ENCODE assay signal across 20 mouse cellular contexts in the genomic region with DNA sequence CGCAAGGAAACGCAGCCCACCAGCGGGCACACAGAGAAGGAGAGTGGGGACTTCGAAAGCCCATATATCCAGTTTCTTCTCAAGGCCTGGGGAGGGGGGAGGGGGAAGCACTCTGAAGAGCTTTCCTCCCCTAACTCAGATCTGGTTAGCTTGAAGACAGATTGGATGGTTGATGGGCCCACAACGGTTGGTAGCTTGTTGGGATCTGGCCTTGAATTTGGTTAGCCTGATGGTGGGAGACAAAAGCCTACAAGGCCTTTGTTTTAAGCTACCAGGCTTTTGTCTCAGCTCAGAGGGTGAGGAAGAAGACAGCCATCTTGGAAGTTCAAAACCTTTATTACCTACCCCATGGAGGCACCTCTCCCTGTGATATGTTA. TPM values are rescaled to one million over a fixed set of nuclear protein-coding genes. Genes with fewer than 3 reads are reported as not detected.
DNase-seq lines count a peak whose midpoint lies in the region; ATAC-seq lines count a peak whose summit lies in the region.
"Had no signal": no experiment of that assay in that cellular context is flagged by ENCODE, and none has a peak within 500 bp of the region (broad histone marks: within the 10 kb centered on the region; RNA-seq: fewer than 3 reads in every experiment).

No protein-coding gene starts in this region.

- H3K27me3 ChIP-seq in hindbrain, embryonic 11.5 days (ENCODE audit: control insufficient read depth, insufficient read depth, low read length): no peaks in the 10 kb centered on the region
- H3K27me3 ChIP-seq in hindbrain, embryonic 14.5 days (ENCODE audit: control insufficient read depth, insufficient read depth, low read length): no peaks in the 10 kb centered on the region; the same call in 1 of the 2 replicates
- peaks cover 32% of the 10 kb centered on the region for H3K27me3 ChIP-seq in liver, embryonic 15.5 days
- H3K27me3 ChIP-seq: forebrain, embryonic 12.5 days; hindbrain, embryonic 12.5 days; limb, embryonic 15.5 days; midbrain, embryonic 13.5 days; neural tube, embryonic 15.5 days had no signal

- H3K4me1 ChIP-seq in hindbrain, embryonic 11.5 days (replicated peaks; ENCODE audit: control insufficient read depth, insufficient read depth, low read length): peaks cover 17% of the 10 kb centered on the region
- H3K4me1 ChIP-seq in hindbrain, embryonic 14.5 days (replicated peaks; ENCODE audit: control insufficient read depth, insufficient read depth, low read length): 0 out of 2 replicates have a peak, but pooled peaks cover 23% of the 10 kb centered on the region
- H3K4me1 ChIP-seq in liver, embryonic 15.5 days (replicated peaks): peaks cover 39% of the 10 kb centered on the region

- H3K36me3 ChIP-seq in hindbrain, embryonic 11.5 days (ENCODE audit: control insufficient read depth, insufficient read depth, low read length): no peaks in the 10 kb centered on the region
- H3K36me3 ChIP-seq in hindbrain, embryonic 14.5 days (replicated peaks; ENCODE audit: control insufficient read depth, insufficient read depth): no peaks in the 10 kb centered on the region
- H3K36me3 ChIP-seq in liver, embryonic 15.5 days (replicated peaks): no peaks in the 10 kb centered on the region
- H3K36me3 ChIP-seq: forebrain, embryonic 12.5 days; hindbrain, embryonic 12.5 days; limb, embryonic 15.5 days; midbrain, embryonic 13.5 days; neural tube, embryonic 15.5 days had no signal

- H3K4me3 ChIP-seq in hindbrain, embryonic 11.5 days (ENCODE audit: low read depth, low read length): no peak overlapping the region
- H3K4me3 ChIP-seq in hindbrain, embryonic 14.5 days (replicated peaks; ENCODE audit: low read length): no peak overlapping the region
- 0 out of 2 replicates have a peak overlapping the region, but pooled peaks have one; percentile 9 for H3K4me3 ChIP-seq in liver, embryonic 15.5 days (replicated peaks)
- H3K4me3 ChIP-seq: forebrain, embryonic 12.5 days; hindbrain, embryonic 12.5 days; limb, embryonic 15.5 days; midbrain, embryonic 13.5 days; myocyte; neural tube, embryonic 15.5 days had no signal

- ATAC-seq in hindbrain, embryonic 11.5 days (ENCODE audit: low FRiP score): no peak
- ATAC-seq in hindbrain, embryonic 14.5 days (ENCODE audit: low FRiP score): no peak
- ATAC-seq in liver, embryonic 15.5 days (ENCODE audit: insufficient read depth): no peak
- ATAC-seq: intestine, embryonic 16.5 days had no signal

- DNase-seq in heart, adult 11 months: peak; percentile 81
- DNase-seq in heart, adult 8-10 months (ENCODE audit: low spot score): no peak
- peak; percentile 10 for DNase-seq in hindbrain, embryonic 11.5 days (ENCODE audit: low spot score)
- no peak for DNase-seq in hindbrain, embryonic 14.5 days (ENCODE audit: low spot score)
- peak; percentile 58 for DNase-seq in ES-CJ7 (ENCODE audit: low read depth, low spot score)
- DNase-seq in thymus, postnatal 36 days: no peak
- DNase-seq in thymus, postnatal 25 days: no peak
- DNase-seq: cerebellum, adult 9-10 months; layer of hippocampus, postnatal 36 days had no signal

- H3K4me2 ChIP-seq in hindbrain, embryonic 11.5 days (replicated peaks; ENCODE audit: low read depth, low read length): no peak overlapping the region
- H3K4me2 ChIP-seq in hindbrain, embryonic 14.5 days (replicated peaks): no peak overlapping the region
- peak overlapping the region; percentile 63 for H3K4me2 ChIP-seq in liver, embryonic 15.5 days
- H3K4me2 ChIP-seq: limb, embryonic 15.5 days had no signal

- no peaks in the 10 kb centered on the region for H3K9me3 ChIP-seq in hindbrain, embryonic 11.5 days (ENCODE audit: control insufficient read depth, low read length)
- no peaks in the 10 kb centered on the region for H3K9me3 ChIP-seq in hindbrain, embryonic 14.5 days (ENCODE audit: control insufficient read depth, low read length)
- no peaks in the 10 kb centered on the region for H3K9me3 ChIP-seq in liver, embryonic 15.5 days (replicated peaks)
- H3K9me3 ChIP-seq: forebrain, embryonic 12.5 days; hindbrain, embryonic 12.5 days; limb, embryonic 15.5 days; midbrain, embryonic 13.5 days; neural tube, embryonic 15.5 days had no signal

- H3K9ac ChIP-seq in hindbrain, embryonic 11.5 days (ENCODE audit: low read depth, low read length): no peak overlapping the region
- H3K9ac ChIP-seq in hindbrain, embryonic 14.5 days: no peak overlapping the region
- no peak overlapping the region for H3K9ac ChIP-seq in liver, embryonic 15.5 days
- H3K9ac ChIP-seq: forebrain, embryonic 12.5 days; hindbrain, embryonic 12.5 days; limb, embryonic 15.5 days; midbrain, embryonic 13.5 days; neural tube, embryonic 15.5 days had no signal

- WGBS in hindbrain, embryonic 11.5 days: 26% methylated on average over 5 of the region's 5 CpGs
- WGBS in hindbrain, embryonic 14.5 days: 22% methylated on average over 5 of the region's 5 CpGs
- WGBS in liver, embryonic 15.5 days (ENCODE audit: insufficient replicate concordance): 12% methylated on average over 5 of the region's 5 CpGs

- H3K27ac ChIP-seq in hindbrain, embryonic 11.5 days (ENCODE audit: low read depth, low read length): no peak overlapping the region
- H3K27ac ChIP-seq in hindbrain, embryonic 14.5 days: no peak overlapping the region
- H3K27ac ChIP-seq in liver, embryonic 15.5 days (replicated peaks): no peak overlapping the region; the same call in 1 of the 2 replicates
- H3K27ac ChIP-seq: forebrain, embryonic 12.5 days; hindbrain, embryonic 12.5 days; limb, embryonic 15.5 days; midbrain, embryonic 13.5 days; neural tube, embryonic 15.5 days had no signal

RNA-seq across cellular contexts. Expression of a gene that starts 11.1 kb away (rescaled TPM):
- under 1 TPM; 0.31 to 0.72 (median 0.66) TPM for total RNA-seq in heart, adult 8-10 months (2022)
- polyA plus RNA-seq in hindbrain, embryonic 11.5 days (2014; fragmentation: Nextera tagmentation; extraction: Ambion mirVana): 0.13 and 0.17 TPM in 2 replicates
- polyA plus RNA-seq in hindbrain, embryonic 14.5 days (2014; fragmentation: Nextera tagmentation; extraction: Ambion mirVana): not detected in 2 replicates
- polyA plus RNA-seq in liver, embryonic 15.5 days (2015; fragmentation: Nextera tagmentation; extraction: Ambion mirVana): 0.47 and 0.71 TPM in 2 replicates
- total RNA-seq: CH12.LX had no signal
- polyA plus RNA-seq: myocyte had no signal

RNA-seq across cellular contexts. Expression of a gene that starts 57.6 kb away (rescaled TPM):
- total RNA-seq in heart, adult 8-10 months (2022): not detected
- polyA plus RNA-seq in hindbrain, embryonic 11.5 days (2014; fragmentation: Nextera tagmentation; extraction: Ambion mirVana): not detected in 2 replicates
- polyA plus RNA-seq in hindbrain, embryonic 14.5 days (2014; fragmentation: Nextera tagmentation; extraction: Ambion mirVana): not detected in 2 replicates
- not detected in 2 replicates for polyA plus RNA-seq in liver, embryonic 15.5 days (2015; fragmentation: Nextera tagmentation; extraction: Ambion mirVana)
- total RNA-seq: CH12.LX; layer of hippocampus, postnatal 36 days; left cerebral cortex, postnatal 25 days had no signal
- polyA plus RNA-seq: hindbrain, embryonic 12.5 days; kidney, embryonic 16.5 days; limb, embryonic 15.5 days; midbrain, embryonic 13.5 days; myocyte; neural tube, embryonic 15.5 days had no signal

Comparison
In these comparisons a context has a peak if more than half of its experiments do, and no peak if none do; other contexts are left out.
1. DNase-seq: peak in heart, adult 11 months (single experiment), hindbrain, embryonic 11.5 days (single experiment) and ES-CJ7 (single experiment); none in heart, adult 8-10 months (single experiment), hindbrain, embryonic 14.5 days (single experiment), thymus, postnatal 36 days (0 of 2) and thymus, postnatal 25 days (single experiment).